Mouse (Mus musculus): ENCODE measurements around the gene Plcl1.

Gene Plcl1

DNA sequence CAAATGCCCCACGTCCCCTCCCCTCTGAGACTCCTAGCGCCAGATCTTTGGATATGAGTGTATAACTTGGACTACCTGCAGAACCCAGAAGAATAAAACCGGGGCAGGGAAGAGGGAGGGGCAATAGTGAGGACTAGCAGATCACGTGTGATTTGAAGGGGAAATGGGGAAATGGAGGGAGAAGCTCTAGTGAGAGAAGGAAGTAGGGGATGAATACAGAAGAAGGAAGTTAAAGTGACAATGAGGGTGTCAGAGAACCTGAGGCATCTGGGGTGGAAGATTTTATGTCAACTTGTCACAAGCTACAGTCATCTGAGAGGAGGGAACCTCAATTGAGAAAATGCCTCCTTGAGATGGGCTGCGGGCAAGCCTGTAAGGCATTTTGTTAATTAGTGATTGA lies 119.4 kb downstream of the Plcl1 start:
- DNase-seq (ENCODE audit: low spot score in 2 of 2), result no peak

DNA sequence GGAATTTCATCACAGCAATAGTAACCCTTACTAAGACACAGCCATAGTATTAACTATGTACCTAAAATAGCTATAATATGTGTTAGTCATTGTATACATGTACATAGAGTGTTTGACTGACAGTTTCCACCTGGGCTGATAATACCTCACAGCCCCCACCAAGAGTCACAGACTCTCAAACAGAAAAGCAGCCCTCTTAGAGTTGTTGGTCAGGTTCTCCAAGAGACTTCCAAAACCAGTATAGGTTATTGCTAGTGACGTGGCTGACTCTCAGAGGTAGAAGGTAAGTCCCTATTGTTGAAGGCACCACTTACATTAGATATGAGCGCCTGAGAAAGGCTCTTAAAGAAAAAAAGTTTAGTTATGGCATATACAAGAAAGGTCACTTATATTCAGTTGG lies 120.0 kb downstream of the Plcl1 start:
- DNase-seq (ENCODE audit: low spot score in 2 of 2), result no peak

DNA sequence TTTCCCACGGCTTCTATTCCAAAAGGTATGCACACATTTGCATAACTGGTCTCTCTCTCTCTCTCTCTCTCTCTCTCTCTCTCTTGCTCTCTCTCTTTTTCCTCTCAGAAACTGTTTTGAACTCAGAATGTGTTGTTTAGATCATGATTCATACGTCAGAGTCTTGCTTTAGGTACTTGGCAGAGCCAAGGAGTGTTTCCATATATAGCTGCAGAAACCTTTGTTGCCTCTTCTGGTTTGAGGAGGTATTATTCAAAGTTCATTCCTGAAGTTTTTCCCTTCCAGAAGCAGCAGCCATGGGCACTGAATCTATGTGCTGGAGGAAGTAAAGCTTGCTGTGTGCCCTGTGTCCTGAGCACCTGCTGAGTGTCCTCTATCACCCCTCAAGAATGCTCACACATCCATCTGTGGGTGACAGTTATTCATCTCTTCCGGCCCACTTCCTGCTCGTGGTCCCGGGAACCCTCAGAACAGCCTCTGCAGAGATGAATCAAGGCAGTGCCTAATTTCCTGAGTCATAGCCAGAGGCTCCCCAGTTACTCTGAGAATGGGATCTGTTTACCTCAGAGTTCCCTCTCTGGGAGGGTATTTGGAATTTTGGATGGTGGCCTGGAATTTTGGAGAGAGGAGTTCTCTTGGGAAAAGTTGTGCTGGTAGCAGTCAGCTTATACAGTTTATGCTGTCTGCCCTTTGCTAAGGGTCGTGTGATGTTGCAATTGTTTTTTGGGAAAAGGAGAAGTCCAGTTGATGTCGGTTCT lies 123.0 kb downstream of the Plcl1 start:
- DNase-seq (ENCODE audit: low spot score in 2 of 2), result no peak

DNA sequence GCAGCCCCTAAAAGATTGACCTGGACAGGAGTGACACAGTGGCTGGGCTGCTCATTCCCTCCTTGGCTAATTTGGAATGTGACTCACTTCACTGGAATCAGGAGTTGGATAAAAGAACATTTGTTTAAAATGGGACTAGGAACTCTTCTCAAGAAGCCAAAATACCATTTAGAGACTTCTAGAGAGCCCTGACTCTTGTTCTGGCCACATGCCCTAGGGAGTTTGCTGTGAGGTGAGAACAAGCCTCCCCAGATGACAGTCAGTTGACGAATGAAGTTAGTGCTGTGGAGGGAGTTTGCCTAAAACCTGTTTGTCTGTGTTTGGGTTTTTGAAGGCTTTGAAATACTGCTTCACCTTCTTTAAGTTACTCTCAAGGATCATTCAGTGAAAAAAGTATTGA lies 128.1 kb downstream of the Plcl1 start:
- no peak for DNase-seq (ENCODE audit: low spot score in 2 of 2)

DNA sequence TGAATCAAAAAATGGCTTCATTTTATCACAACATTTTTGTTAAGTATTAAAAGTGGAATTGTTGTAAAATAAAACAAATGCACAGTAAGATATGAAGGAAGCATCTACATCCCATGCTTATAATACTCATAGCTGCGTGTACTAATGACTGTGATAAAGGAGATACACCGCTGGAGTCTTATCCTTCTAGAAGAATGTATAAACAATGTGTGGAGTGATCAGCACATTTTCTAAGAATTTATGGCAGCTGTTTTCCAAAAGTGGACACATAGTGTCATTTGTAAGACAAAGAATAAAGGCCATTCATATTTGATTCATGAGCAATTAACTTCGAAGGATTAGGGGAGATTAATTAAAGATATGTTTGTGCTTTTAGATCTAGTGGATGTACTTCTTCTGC lies 148.7 kb downstream of the Plcl1 start:
- DNase-seq (ENCODE audit: low spot score in 2 of 2), result no peak

DNA sequence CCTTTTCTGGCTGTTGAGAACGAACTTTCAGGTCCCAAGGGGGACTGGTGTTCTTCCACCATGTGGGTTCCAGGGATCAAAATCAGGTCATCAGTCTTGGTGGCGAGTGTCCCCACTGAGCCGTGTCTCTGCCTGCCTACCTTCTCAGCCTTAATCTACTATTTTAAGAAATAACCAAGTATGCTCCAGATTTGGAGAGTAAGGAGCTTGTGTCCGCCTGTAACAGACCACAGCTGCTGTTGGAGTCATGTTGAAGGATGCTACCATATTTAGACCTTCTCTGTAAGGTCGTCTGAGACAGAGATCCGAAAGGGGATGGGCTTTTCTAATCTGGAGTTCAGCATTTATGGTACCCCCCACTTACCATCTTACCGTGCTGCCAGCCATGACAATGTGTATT lies 152.2 kb downstream of the Plcl1 start:
- no peak for DNase-seq (ENCODE audit: low spot score in 2 of 2)

DNA sequence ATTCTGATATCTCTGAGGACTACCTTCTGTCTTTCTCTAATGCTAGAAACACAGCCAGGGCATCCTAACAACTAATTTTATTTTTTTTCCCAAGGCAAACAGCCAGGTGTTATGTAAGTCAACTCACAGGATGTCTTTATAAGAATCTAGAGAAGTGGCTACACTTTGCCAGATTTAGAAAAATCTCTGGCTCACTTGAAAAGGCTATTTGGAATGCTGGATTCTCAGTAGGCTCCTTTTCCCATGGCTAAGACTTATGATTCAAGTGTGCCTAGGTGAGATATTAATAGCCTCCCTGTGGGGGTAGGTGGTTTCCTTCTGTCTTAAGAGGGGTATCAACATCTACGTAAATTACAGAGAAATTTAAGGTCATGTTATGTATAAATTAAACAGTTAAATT lies 152.7 kb downstream of the Plcl1 start:
- no peak for DNase-seq (ENCODE audit: low spot score in 2 of 2)

DNA sequence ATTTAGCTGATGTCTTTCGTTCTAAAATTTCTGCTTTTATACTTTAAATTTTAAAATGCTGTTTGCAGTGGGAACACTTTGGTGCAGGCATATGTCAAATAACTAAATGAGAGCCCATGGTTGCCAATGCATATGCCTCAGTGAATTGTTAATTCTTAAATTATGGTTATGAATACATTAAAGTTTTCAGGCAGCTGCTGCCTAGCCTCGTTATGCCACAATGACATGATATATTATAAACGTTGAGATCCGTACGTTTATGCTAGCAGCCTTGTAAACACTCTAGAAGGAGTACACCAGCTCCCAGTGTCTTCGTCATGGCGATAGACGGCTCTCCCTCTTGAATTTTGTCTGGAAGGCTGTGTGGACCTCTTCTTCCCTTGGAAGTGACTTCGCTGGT lies 154.3 kb downstream of the Plcl1 start:
- no peak for DNase-seq (ENCODE audit: low spot score in 2 of 2)

DNA sequence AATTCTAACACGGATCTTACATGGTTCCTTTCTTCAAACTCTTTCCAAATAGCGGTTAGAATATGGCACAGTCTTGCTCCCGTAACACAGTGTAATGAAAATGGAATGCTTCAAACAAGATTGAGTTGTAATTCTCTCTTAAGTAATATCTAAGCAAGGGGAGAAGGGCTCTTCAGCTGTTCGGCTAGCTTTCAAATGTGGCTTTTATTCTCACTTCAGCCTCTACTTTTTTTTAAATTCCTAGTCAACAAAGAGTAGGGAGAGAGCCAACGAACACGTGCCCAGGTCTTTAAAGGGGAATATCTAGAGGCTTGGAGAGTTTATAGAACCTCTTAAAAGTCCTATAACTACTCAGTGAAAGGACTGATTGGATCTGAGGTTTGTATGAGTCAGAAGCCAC lies 160.2 kb downstream of the Plcl1 start:
- no peak for DNase-seq (ENCODE audit: low spot score in 2 of 2)

DNA sequence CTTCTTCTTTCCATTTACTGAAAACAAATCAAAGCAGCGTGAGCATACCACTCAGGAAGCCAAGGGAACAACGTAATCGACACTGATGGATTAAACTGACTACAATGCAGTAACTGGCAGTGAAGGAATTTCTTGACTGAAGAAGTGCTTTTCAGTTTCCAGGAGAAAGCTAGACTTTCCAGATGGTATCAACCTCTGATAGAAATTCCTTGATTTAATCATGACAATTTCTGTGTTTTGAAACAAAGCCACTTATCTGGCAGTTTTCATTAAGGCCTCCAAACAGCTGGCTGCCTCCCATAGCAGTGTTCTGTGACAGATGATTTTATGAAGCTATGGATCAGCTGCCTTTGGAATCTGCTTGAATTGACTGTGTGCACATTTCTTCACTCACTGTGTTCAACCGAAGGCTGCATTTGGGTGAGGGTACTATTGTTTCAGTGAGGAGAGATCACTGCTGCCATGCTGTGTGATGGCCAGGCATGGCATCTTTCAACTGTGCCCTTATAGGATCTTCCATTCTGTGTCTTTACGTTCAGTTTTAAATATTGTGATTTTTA lies 162.2 kb downstream of the Plcl1 start:
- no peak for DNase-seq (ENCODE audit: low spot score in 2 of 2)

DNA sequence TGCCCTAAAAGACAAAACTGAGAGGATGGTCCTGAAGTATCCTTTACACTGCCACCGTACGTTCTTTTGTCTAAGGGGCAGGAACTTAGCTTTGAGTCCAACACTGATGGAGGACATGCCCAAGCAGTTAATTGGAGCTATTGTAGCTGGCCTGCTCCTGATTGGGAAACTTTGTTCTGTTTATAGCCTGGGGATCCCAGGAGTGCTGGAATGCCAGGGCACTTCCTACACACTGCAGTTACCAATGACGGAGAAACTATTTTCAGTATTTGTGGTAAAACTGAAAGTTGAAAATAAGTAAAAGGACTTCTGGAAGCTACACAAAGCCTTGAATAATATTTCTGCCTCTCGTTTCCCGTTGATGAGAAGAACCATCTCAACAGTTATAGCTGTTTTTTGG lies 164.5 kb downstream of the Plcl1 start:
- DNase-seq (ENCODE audit: low spot score in 2 of 2), result no peak

DNA sequence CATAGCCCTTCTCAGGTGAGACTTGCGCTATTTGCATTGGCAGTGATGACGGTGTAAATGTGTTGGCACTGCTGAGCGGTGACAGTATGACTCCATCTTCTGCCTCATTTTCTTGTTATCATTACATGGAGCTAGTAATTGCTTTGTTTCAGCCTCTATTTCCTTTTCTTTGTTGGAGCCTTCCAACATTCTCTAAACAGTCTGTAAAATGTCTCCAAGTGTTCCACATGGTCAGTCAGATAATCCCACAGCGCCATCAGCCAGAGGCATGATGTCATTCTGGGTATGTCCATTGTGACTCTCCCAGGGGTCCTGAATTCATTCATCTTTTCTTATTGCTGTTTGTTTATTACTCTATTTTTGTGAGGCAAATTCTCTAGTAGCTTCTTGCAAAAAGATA lies 165.7 kb downstream of the Plcl1 start:
- no peak for DNase-seq (ENCODE audit: low spot score in 2 of 2)

DNA sequence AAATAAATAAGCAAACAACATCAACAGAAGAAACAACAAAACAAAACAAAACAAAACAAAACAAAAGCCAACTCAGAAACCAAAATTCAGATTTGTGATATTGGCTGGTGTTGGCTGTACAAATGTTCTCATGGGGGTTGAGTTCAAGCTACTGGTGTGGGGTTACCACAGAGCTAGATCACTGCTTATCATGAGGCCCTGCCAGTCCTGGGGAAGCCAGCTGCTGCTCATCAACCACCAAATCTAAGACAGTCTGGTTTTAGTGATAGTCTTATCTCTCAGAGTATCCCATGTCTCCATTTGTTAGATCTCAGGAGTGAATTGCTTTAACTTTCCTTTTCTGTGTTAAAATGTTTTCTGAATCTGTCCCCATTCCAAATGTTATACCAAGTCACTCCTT lies 166.5 kb downstream of the Plcl1 start:
- no peak for DNase-seq (ENCODE audit: low spot score in 2 of 2)

DNA sequence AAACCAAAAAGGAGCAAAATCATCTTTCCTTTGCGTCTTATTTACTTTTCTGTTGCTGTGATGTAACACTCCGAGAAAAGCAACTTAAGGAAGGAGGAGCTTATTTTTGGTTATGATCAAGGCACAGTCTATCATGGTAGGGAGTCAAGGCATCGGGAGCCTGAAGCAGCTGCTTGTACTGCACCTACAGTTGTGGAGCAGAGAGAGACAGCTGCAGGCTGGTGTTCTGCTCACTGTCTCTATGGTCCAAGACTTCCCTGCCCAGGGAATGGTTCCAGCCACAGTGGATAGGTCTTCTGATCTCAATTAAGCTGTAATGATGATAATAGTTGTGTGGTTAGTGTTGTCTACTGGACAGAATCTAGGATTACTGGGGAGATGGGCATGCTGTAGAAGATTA lies 166.9 kb downstream of the Plcl1 start:
- DNase-seq (ENCODE audit: low spot score in 2 of 2), result no peak

DNA sequence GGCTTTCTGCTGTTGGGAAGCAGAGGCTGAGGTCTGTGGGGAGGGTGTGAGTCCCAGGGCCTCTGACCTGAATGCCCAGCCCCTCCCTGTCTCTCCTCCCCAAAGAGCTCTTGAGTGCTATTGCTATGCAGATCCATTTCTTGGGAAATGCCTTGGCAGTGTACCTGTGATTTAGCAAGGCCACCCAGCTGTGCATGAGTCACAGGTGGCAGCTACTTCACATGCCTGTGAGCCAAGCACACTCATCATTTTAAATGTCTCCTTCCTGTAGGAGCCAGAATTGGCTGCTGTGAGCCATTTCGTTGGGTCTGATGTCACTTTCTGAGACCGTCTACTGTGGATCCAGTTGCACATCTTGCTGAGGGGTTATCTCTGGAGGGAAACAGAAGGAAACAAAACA lies 170.2 kb downstream of the Plcl1 start:
- no peak for DNase-seq (ENCODE audit: low spot score in 2 of 2)

DNA sequence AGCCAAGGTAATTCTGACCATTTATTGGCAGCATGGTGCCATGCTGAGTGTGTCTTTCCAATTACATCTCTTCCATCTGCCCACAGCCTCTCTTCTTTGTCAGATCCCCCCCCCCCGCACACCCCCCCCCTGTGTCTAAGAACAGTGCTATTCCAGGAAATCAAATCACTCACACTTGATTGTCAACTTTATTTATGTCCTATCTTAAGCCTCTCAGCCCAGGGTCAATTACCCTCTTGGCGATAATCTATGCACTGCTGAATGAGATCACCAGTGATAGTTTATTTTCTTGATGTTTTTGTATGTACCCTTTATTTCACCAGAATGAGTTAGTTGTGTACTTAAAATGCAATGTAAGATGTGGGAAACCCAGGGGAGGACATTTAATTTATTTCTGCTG lies 176.0 kb downstream of the Plcl1 start:
- DNase-seq (ENCODE audit: low spot score in 2 of 2), result no peak

DNA sequence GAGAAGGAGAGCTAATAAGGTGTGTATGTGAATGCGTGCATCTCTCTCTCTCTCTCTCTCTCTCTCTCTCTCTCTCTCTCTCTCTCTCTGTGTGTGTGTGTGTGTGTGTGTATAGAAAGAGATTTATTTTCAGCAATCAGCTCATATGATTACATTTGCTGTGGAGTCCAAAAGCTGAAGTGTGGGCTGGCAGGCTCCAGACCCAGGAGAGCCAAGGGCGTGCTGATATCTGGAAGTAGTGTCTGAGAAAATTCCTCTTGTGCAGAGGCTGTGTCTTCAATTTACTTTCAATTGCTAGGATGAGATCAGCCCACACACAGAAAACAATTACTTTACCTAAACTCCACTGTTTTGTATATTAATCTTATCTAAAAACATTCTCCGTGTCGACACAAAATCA lies 179.7 kb downstream of the Plcl1 start:
- DNase-seq (ENCODE audit: low spot score in 2 of 2), result no peak

DNA sequence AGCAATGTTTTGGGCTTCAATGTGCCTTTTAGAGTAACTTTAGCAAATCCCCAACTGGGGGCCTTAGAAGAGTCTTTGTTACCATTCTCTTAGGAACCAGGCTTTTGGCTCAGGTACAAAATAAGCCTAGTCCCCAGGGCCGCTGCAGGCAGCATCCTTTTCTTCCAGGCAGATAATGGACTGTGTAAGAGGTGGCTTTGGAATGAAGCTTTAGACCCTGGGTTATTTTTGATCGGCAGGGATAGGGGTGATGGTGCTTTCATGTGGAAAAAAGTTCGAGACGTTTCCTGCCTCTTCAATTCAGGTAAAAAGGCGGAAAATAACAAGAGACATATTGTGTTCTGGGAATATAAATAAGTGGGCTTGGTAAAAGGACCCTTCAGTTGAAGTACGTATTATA lies 182.4 kb downstream of the Plcl1 start:
- no peak for DNase-seq (ENCODE audit: low spot score in 2 of 2)

DNA sequence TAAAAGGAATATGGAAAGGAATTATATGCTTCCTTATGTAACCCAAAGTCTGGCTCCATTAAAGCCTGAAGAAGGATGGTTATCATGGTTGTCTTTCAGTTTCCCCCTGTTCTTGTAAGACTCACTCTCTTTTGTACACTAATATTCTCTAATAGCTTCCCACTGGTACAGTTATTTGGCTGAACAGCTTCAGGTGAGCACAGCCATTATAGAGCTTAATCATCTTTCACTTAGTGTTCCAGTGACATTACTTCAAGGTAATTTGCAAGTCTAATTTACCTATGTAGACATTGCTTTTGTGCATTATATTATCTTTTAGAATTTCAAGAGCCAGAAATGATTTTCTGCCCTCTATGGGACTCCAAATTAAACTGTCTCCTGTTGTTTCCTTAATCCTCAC lies 184.3 kb downstream of the Plcl1 start:
- no peak for DNase-seq (ENCODE audit: low spot score in 2 of 2)

DNA sequence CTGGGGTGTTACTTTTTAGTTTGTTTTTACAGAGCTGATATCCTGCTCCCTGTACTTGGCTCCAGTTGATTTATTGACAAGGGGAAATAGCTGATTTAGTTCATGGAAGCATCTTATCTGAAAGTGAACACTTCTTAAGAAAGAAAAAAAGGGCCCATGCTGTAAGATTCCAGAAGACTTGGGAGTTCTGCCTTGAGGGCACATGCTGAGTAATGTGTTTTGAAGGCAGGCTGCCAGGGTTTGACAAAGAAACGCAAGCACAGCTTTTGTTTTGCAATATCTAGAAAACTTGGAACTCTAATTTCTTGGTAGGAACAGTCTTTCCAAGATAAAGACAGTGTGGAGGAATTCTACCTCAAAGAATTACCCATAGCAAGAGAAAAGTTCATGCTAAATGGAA lies 194.8 kb downstream of the Plcl1 start:
- DNase-seq (ENCODE audit: low spot score in 2 of 2), result no peak

DNA sequence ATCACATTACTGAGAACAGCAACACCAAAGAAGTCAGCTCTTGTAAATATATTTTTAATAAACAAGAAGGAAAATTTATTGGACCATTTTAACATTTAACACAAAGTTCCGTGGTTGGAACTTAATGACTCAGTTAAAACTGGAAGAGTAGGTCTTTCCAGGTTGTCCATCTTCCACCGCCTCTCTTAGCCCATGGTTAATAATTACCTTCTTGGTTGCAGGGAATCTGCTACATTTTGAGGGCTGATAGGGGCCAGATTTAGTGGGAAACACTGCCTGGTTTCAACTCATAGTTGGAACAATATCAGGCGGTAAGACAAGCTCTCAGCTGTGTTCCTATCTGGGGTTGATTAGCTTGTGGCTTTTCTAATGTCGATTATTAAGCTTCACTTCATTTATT lies 198.9 kb downstream of the Plcl1 start:
- DNase-seq (ENCODE audit: low spot score in 2 of 2), result no peak

DNA sequence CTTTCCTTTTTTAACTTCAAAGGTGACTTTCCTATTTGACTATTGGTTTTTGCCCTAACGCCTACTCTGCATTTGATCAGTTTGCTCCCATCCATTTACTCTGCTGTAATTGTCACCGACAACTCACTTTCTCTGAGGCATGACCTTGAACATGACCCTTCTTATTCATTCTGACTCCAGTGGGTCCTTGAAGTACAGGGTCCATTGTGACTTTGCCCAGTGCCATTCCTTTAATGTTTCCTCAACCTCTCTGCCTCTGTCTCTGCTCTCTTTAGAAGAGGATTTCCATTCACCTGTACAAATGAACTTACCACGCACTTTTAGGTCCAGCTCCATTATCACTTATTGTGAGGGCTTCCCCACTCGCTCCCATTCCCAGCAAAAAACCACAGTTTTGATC lies 199.7 kb downstream of the Plcl1 start:
- no peak for DNase-seq (ENCODE audit: low spot score in 2 of 2)

DNA sequence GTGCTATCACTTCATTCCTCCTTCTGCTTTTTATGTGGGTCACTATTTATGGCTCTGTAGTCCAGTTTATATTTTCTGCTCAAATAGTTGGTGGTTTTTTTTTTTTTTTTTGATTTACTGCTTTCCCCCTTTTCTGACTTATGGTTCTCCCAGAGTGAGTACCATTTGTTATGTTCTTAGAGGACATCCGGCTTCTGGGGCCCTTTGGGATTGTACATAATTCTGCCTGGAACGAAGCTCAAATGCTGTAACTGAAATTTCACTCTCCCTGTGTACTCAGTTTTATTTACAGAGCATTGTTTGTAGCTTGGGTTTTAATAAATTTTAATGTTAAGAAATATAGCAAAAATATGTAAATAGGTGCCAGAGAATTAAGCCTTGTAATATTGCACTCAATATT lies 200.2 kb downstream of the Plcl1 start:
- DNase-seq (ENCODE audit: low spot score in 2 of 2), result no peak

DNA sequence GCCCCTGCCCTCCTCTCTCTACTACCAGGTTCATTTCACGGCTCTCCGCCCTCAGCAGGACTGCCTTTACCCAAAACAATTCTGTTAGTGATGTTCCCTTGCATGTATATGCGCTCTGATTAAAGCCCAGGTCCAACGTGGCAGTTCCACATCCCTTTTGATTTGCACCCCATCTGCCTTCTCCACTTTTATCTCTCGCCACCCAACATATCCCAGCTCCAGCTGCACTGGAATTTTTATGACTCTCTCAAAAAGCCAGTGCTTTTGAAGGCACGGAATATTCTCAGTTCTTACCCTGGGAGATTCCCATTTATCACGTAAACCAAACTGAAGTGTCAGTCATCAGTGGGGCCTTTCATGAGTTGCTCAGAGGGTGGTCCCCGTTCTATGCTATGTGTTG lies 200.7 kb downstream of the Plcl1 start:
- no peak for DNase-seq (ENCODE audit: low spot score in 2 of 2)

Measured in spleen, postnatal 4 days (tissue).